Mouse (Mus musculus) heart, postnatal 0 days (tissue): ENCODE data around the gene Prim1. TPM values are rescaled to one million over a fixed set of nuclear protein-coding genes. Genes with fewer than 3 reads are reported as not detected.
A peak's percentile ranks its signal among the peaks of the same experiment; 100 is the strongest.

Experiments used
- ATAC-seq: fragments of 200-750 bp; cut with Nextera tagmentation; 2 replicates; pipeline ENCODE4 v1.8.0; 2017; ENCODE audit warnings: low read depth, moderate number of reproducible peaks, moderate library complexity; ENCODE audit not compliant: insufficient read depth
- DNase-seq: peaks from one replicate; pipeline ENCODE4 v3.0.0-alpha.2; 2016; ENCODE audit warnings: low spot score
- H3K27ac ChIP-seq: fragments of 300-500 bp; sonication (generic); 2 replicates; pipeline ENCODE4 v1.5.1; 2014; ENCODE audit warnings: low read depth, mild to moderate bottlenecking
- H3K27me3 ChIP-seq: fragments of 300-500 bp; sonication (generic); 2 replicates; pipeline ENCODE4 v1.6.1; 2014; ENCODE audit warnings: low read length, mixed read lengths; ENCODE audit not compliant: control insufficient read depth, insufficient read depth
- H3K36me3 ChIP-seq: fragments of 300-500 bp; sonication (generic); replicated peaks from 2 replicates; pipeline ENCODE4 v1.6.1; 2014; ENCODE audit warnings: low read length, mixed read lengths; ENCODE audit not compliant: control insufficient read depth, insufficient read depth
- H3K4me1 ChIP-seq: fragments of 300-500 bp; sonication (generic); 2 replicates; pipeline ENCODE4 v1.6.1; 2014; ENCODE audit warnings: antibody characterized with exemption; ENCODE audit not compliant: control insufficient read depth, insufficient read depth
- H3K4me2 ChIP-seq: fragments of 300-500 bp; sonication (generic); 2 replicates; pipeline ENCODE4 v1.6.1; 2014; ENCODE audit warnings: low read depth, mild to moderate bottlenecking, low read length, moderate library complexity
- H3K4me3 ChIP-seq: fragments of 300-500 bp; sonication (generic); 2 replicates; pipeline ENCODE4 v1.5.1; 2014; ENCODE audit warnings: low read depth, low read length
- H3K9ac ChIP-seq: fragments of 300-500 bp; sonication (generic); replicated peaks from 2 replicates; pipeline ENCODE4 v1.6.1; 2014; ENCODE audit warnings: low read depth, low read length, mixed read lengths
- H3K9me3 ChIP-seq: fragments of 300-500 bp; sonication (generic); replicated peaks from 2 replicates; pipeline ENCODE4 v1.6.1; 2016; ENCODE audit warnings: low read length; ENCODE audit not compliant: control insufficient read depth
- CTCF ChIP-seq: IDR thresholded peaks from 2 replicates; pipeline ENCODE4 v1.5.1; 2016; ENCODE audit warnings: antibody characterized with exemption, control low read depth, low read depth
- EP300 ChIP-seq: IDR thresholded peaks from 2 replicates; pipeline ENCODE4 v1.6.1; 2016; ENCODE audit warnings: antibody characterized with exemption, low read depth
- WGBS: fragments of 180-500 bp; shearing (Covaris S2); extraction: QIAGEN DNeasy Blood & Tissue Kit; methylation state at CpG from one replicate; pipeline ENCODE4 v1.1.7; 2014; 5-methylcytosine and 5-hydroxymethylcytosine counted together
- polyA plus RNA-seq: library from polyadenylated mRNA; unstranded; fragments of >200 nt; fragmentation: Nextera tagmentation; extraction: Ambion mirVana; gene quantifications from 2 replicates; pipeline ENCODE4 v1.2.1, GENCODE M21; 2015
- total RNA-seq: library from RNA; depleted of rRNA; stranded (reverse); fragments of >200 nt; gene quantifications from 2 replicates; pipeline ENCODE4 v1.2.3, GENCODE M21; 2014; ENCODE audit warnings: low replicate concordance

Prim1 gene
- total and polyA plus RNA-seq, 2 experiments from 2014 or later = 16.1 to 21.1 TPM

- H3K36me3 ChIP-seq = peaks cover 32% of the 10 kb centered on the region
- TF ChIP-seq EP300 (no peak), CTCF (no peak)
These were observed 38.0 kb downstream of the Prim1 start for GRCm38 (mm10) chr10:128053001-128053400.

GRCm38 (mm10) chr10:128058184-128058583, 43.2 kb downstream of the Prim1 start:
- H3K27ac ChIP-seq = peak overlapping the region; percentile 98
- ATAC-seq = no peak; the same call in none of the 2 replicates
- under 1% methylated on average over 18 of the region's 18 CpGs for WGBS

More at GRCm38 (mm10) chr10:128053001-128053400, 38.0 kb downstream of the Prim1 start:
- Histone ChIP-seq H3K27ac (no peak overlapping the region), H3K9ac (no peak overlapping the region), H3K4me2 (no peak overlapping the region), H3K4me1 (no peaks in the 10 kb centered on the region), H3K4me3 (no peak overlapping the region), H3K27me3 (no peaks in the 10 kb centered on the region), H3K9me3 (no peaks in the 10 kb centered on the region)
- 92% methylated on average over 8 of the region's 8 CpGs for WGBS
- no peak for DNase-seq
- no peak for ATAC-seq

GRCm38 (mm10) chr10:128058601-128059151, 43.7 kb downstream of the Prim1 start, which contains the start of gene Ptges3:
Ptges3 (plus strand) TSS chr10:128058954.
- DNase-seq (peak; percentile 98), ATAC-seq (peak; percentile 94)
- Histone ChIP-seq H3K27me3 (no peaks in the 10 kb centered on the region), H3K4me3 (peak within 1 kb of the TSS; percentile 96), H3K9ac (peak within 1 kb of the TSS; percentile 94), H3K4me1 (peaks cover 9% of the 10 kb centered on the region), H3K9me3 (no peaks in the 10 kb centered on the region), H3K4me2 (peak within 1 kb of the TSS; percentile 83), H3K27ac (peak within 1 kb of the TSS; percentile 98), H3K36me3 (no peaks in the 10 kb centered on the region)
- TF ChIP-seq EP300 (no peak; the same call in 1 of the 2 replicates), CTCF (no peak)
- WGBS = under 1% methylated on average over 54 of the region's 72 CpGs

More at GRCm38 (mm10) chr10:128058184-128058583, 43.2 kb downstream of the Prim1 start:
- no peaks in the 10 kb centered on the region for H3K9me3 ChIP-seq
- no peak for TF ChIP-seq CTCF
- TF ChIP-seq EP300 = no peak
- no peaks in the 10 kb centered on the region for H3K36me3 ChIP-seq
- peak overlapping the region; percentile 96 for H3K4me3 ChIP-seq
- peaks cover 9% of the 10 kb centered on the region for H3K4me1 ChIP-seq
- no peak for DNase-seq
- H3K4me2 ChIP-seq = peak overlapping the region; percentile 83
- no peaks in the 10 kb centered on the region for H3K27me3 ChIP-seq
- H3K9ac ChIP-seq = peak overlapping the region; percentile 94

- H3K4me2 ChIP-seq = peak overlapping the region; percentile 83
- H3K9me3 ChIP-seq = no peaks in the 10 kb centered on the region
- peak overlapping the region; percentile 94 for H3K9ac ChIP-seq
- TF ChIP-seq EP300 = no peak
- TF ChIP-seq CTCF = no peak
- H3K36me3 ChIP-seq = 0 out of 2 replicates have a peak, but pooled peaks cover 4% of the 10 kb centered on the region
- under 1% methylated on average over 58 of the region's 62 CpGs for WGBS
- H3K27me3 ChIP-seq = no peaks in the 10 kb centered on the region
- DNase-seq (no peak), ATAC-seq (peak; percentile 19; the same call in 1 of the 2 replicates)
- peak overlapping the region; percentile 98 for H3K27ac ChIP-seq
- peaks cover 9% of the 10 kb centered on the region for H3K4me1 ChIP-seq
- H3K4me3 ChIP-seq = peak overlapping the region; percentile 96
These were observed 44.4 kb downstream of the Prim1 start for GRCm38 (mm10) chr10:128059207-128059981.

GRCm38 (mm10) chr10:128061109-128061508, 46.1 kb downstream of the Prim1 start:
- Histone ChIP-seq H3K4me3 (0 out of 2 replicates have a peak overlapping the region, but pooled peaks have one; percentile 96), H3K36me3 (0 out of 2 replicates have a peak, but pooled peaks cover 4% of the 10 kb centered on the region), H3K9me3 (no peaks in the 10 kb centered on the region), H3K27ac (no peak overlapping the region), H3K27me3 (no peaks in the 10 kb centered on the region), H3K4me2 (peak overlapping the region; percentile 83), H3K9ac (peak overlapping the region; percentile 94; the same call in 1 of the 2 replicates), H3K4me1 (peaks cover 9% of the 10 kb centered on the region)
- 77% methylated on average over 5 of the region's 5 CpGs for whole genome bisulfite sequencing
- ATAC-seq = no peak
- DNase-seq = no peak
- no peak for TF ChIP-seq CTCF
- no peak for TF ChIP-seq EP300
